Mouse (Mus musculus) heart, postnatal 0 days (tissue): ENCODE results near the gene Grm3.

Experiments used
- CTCF ChIP-seq: IDR thresholded peaks from 2 replicates; pipeline ENCODE4 v1.5.1; 2016; ENCODE audit warnings: antibody characterized with exemption, control low read depth, low read depth
- EP300 ChIP-seq: IDR thresholded peaks from 2 replicates; pipeline ENCODE4 v1.6.1; 2016; ENCODE audit warnings: antibody characterized with exemption, low read depth

DNA sequence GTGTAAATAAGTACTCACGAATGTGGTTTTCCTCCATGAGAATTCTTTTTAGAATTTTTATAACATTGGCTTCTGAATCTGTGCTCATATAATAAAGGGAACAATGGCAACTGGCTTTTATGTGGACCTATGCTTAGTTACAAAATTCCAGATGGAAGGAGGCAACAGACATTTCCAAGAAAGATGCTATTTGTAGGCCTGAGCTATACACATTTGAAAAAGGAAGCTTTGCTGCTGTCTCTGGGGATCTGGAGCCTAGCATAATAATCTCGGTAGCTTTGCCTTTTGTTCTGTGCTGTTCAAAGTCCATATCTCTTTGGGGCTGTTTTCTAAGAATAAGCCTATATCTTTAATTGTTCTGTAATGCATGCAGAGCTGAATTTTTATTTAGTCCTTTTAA lies 146.4 kb downstream of the Grm3 start:
- TF ChIP-seq EP300 (no peak), CTCF (no peak)
